Mouse (Mus musculus) retina, embryonic 14.5 days (tissue): ENCODE measurements around the gene Fbxo44.

ENCODE experiments used
- DNase-seq: peaks from one replicate; pipeline ENCODE4 v3.0.0-alpha.2; 2015; ENCODE audit warnings: low spot score

The Fbxo44 gene

GRCm38 (mm10) chr4:148165551-148165950 is 5.3 kb upstream of the Fbxo44 start:
- no peak for DNase-seq

DNA sequence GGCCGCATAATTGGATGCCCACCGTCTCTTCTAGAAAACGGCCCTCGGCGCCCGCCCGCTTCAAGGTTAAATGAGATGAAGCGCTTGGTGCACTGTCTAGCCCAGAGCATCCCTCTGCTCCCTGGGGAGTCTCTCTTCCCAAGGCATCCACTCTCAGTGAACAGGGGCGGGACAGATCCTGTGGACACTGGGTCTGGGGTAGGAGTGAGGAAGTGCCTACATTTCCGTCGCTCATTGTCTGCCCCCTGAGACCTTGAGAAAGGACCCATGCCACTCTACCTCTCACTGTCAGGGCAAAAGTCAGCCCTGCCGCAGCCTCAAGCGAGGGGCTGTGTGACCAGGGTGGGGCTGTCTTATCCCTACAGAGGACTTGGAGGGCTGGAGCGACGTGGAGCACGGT is 4.2 kb upstream of the Fbxo44 start:
- DNase-seq, result no peak

DNA sequence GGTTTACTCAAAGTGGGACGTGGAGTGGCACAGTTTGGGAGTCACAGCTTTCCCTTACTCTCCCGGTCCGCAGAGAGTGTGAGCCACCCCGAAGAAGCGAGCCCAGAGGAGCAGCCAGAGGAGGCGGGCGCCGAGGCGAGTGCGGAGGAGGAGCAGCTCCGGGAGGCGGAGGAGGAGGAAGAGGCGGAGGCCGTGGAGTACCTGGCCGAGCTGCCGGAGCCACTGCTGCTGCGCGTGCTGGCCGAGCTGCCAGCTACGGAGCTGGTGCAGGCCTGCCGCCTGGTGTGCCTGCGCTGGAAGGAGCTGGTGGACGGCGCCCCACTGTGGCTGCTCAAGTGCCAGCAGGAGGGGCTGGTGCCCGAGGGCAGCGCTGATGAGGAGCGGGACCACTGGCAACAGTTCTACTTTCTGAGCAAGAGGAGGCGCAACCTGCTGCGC is 3.7 kb upstream of the Fbxo44 start:
- DNase-seq, result peak; percentile 84

- peak; percentile 96 for DNase-seq
These were observed 492 bp downstream of the Fbxo44 start for GRCm38 (mm10) chr4:148159544-148160435.

DNA sequence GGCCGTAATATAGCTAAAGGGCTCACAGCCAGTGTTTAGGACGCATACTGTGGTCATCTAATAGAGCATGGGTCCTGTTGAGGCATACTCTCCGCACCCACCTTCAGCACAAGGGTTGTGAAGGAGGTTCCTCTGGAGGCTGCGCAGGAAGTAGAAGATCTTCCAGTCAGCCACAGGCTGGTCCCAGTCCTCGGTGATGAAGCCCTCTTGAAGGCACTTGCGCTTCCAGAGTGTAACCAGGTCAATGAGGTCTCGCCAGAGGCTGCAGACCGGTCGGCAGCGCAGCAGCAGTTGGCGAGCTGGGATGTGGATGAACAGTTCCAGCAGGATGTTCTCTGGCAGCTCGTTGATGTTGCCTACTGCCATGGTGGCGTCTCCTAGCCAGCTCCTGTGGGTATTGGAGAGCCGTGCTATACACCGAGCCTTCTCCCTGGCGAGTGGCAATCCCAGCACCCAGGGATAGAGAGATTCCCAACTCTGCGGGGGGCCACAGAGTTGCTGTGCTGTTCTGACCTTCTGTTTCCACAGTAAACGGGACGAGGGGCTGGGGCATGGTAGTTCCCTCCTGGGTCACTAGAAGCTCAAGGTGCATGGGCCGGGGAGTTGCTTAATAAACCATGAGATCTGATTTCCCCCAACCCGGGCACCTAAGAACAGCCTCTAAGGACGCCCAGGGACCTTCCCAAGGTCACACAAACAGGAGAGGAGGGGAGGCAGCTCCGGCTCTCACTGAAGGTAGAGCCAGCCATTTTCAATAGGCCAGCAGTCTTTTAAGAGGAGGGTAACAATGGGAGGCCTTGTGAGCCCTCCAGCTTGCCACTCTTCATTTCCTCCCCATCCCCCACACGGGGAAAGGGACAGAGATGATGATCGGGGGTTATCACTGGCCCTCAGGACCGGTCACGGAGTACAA is 1.6 kb downstream of the Fbxo44 start:
- DNase-seq, result peak; percentile 50

DNA sequence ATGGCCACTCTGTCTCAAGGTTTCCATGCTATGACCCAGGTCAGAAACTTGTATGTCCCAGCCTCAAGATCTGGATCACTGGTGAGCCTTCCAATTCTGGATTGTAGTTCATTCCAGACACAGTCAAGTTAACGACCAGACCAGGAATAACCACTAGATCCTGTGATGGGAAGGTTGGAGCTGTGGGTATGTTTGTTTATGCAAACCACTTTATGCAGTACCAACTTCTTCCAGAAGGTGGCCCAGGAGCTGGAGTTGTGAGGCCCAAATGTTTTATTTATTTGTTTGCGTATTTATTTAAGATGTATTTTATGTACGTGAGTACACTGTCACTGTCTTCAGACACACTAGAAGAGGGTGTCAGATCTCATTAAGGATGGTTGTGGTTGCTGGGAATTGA is 5.3 kb downstream of the Fbxo44 start:
- peak; percentile 76 for DNase-seq

GRCm38 (mm10) chr4:148154006-148154405 is 6.3 kb downstream of the Fbxo44 start:
- no peak for DNase-seq

- DNase-seq, result no peak
These were observed 7.7 kb downstream of the Fbxo44 start for GRCm38 (mm10) chr4:148152547-148152946.

DNA sequence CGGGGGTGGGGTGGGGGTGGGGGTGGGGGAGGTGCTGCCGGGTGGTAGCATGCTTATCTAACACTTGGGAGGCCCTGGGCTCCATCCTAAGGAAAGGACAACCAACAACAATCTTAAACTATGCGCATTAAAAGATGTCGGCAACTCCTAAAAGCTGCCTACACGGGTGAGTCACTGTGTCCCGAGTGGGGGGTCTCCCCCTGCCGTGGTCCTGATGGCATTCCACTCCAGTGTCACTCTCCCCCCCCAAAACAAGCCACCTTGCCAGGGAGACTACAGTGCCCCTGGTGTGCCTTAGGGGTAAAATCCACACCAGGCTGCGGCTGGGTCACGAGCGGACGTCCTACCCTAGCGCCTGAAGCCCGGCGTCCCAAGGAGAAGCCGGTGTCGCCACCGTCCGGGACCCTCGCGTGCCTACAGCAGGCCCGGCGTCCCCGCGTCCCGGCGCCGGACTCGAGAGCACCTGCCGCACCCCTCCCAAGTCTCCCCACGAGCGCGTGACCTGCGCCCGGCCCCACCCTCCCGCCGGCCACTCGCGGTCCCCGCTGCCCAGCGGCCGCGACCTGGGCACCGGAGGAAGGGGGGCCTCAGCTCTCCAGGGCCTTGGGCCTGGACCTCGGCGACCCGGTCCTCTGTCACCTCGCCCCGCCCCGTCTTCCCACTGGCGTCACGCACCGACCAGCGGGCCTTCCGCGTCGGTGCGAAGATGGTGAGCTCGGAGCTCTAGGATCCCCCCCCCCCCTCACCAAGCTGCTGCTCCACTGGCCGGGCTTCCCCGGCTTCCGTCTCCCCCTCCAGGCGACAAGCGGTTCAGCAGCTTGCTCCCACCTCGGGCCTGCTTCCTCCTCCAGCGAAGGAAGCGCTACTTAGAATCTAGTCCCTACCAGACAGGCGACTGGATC is 8.8 kb downstream of the Fbxo44 start, which contains the start of gene Fbxo6:
TSS of gene Fbxo6 (minus strand) at position 874 of the 902 bp plus-strand sequence.
- peak; percentile 86 for DNase-seq

- DNase-seq, result no peak
These were observed 9.4 kb downstream of the Fbxo44 start for GRCm38 (mm10) chr4:148150953-148151266.

DNA sequence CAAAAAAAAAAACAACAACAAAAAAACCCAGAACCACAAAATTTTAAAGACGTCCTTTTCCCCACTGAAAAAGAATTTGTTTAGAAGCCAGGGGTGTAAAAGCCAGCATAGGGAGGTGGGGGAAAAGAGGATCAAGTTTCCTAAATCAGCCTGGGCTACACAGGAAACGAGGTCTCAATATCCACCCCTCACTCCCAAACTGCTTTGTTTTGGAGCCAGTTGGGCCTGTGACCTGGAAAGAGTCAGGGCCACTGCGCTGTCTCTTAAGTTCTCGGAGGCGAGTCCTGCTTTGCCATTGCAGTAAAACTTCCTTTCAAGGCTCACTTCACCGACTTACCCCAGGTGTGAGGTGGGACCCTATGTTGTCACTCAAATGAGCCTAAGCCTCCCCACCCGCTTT is 10.0 kb downstream of the Fbxo44 start:
- DNase-seq, result no peak

GRCm38 (mm10) chr4:148149540-148149939 is 10.7 kb downstream of the Fbxo44 start:
- DNase-seq, result no peak

DNA sequence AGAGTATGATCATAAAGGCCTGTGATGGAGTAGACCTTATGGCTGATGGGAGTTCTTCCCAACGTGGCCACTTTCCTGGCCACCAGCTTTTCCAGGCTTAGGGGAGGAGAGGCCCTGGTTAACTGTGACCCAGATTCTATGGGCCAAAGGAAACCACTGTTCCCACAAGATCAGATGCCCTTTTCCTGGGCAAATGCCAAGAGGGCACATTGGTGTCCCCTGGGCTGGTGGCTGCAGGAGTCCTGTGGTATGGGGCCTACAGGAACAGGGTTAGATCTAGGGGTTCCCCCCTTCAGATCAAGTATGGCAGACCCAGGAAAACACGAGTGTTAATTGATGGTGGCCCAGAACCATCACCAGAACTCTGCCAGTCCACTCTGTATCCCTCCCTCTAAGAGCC is 12.6 kb downstream of the Fbxo44 start:
- DNase-seq, result no peak

DNA sequence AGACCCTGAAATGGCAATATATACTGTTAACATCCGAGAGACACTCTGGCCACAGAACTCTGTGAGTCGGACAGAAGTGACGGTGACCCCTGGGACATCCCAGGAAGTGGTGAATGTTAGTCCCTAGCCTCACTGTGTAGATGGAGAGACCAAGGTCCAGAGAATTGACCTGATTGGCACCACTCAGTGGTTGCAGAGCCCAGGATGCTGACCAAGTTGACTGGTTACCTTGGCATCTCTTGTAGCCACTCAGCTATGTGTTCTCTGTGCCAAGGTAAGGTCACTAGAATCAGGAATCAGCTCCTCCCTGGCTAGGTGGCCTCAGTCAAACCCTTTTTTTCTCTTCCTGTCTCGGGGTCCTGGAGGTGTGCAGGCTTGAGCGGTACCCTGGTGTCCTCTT is 16.6 kb downstream of the Fbxo44 start:
- no peak for DNase-seq

DNA sequence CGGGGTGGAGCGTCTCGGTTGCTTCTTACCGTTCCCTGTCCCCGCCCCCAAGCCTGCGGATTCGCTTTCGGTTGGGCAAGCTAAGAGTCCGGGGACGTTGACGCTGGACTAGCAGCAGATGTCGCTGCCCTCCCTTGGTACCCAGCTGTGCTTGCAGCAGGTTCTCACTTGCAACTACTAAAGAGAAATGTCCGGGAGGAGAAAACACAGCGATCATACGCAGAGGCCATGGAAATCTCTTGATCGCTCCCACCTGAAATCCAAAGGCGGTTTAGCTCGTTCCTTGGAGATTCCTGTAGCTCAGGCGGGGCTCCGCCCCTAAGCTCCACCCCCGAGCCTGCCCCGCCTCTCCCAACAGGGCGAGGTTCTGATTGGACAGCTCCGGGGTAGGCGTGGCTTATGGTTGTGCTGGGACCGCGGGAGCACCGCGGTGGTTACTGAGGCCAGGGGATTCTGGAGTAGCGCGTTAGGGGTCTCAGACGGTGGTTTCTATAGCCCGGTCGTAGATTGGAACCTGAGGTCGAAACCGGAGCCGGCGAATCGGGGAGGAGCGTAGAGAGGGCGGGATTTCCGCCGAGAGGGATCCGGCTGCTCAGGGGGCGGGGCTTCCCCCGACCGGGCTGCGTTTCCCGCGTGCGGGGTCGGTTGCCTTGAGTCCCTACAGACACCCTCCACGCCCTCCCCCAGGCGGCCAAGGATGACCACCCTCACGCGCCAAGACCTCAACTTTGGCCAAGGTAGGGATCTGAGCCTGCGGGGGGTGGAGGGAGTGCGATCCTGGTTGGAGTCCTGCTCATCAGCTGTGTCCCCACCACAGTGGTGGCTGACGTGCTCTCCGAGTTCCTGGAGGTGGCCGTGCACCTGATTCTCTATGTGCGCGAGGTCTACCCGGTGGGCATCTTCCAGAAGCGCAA is 19.9 kb downstream of the Fbxo44 start:
- DNase-seq, result peak; percentile 94

GRCm38 (mm10) chr4:148139767-148140097 is 20.6 kb downstream of the Fbxo44 start:
- no peak for DNase-seq

DNA sequence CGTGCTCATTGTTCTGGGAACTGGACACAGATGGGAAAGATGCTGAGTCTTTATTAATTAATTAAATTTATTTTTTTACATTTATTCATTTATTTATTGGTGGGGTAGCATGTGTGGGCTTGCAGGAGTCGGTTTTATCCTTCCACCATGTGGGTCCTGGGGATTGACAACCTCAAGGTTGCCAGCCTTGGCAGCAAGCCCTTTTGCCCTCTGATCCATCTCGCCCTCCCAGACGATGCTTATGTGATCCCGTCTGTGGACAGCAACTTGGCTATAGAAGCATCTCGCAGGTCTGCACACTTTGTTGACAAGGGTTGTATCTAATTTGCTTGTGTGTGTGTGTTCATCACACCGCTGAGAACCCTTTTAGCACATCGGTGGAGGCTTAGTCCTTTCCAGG is 22.8 kb downstream of the Fbxo44 start:
- no peak for DNase-seq

GRCm38 (mm10) chr4:148134988-148135387 is 25.3 kb downstream of the Fbxo44 start:
- DNase-seq, result no peak

DNA sequence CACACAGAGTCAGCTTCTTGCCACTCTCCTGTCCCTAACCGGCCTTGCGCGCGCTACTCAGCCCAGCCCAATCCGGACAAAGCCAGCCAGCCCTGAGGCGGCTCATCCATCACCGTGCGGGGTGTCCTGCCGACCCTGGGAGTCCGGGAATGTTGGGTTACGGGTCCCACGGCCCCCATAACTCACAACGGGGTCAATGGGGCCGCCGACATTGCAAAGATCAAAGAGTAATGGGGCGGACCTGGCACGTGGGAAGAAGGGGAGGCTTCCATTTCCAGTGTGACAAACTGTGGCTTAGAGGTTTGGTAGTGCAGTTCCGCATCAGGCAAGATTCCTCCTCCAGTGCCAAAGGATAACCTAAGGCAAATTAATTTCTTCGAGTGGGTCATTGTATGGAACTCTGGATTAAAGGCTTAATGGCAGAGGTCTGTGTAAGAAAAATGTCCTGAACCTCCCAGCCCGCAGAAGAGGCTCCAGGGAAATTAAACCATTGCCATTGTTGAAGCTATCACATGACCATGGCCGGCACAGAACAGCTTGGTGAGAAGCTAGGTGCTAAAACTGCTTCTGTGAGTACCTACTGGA is 28.7 kb downstream of the Fbxo44 start:
- DNase-seq, result peak; percentile 66
